Mouse (Mus musculus) spleen, postnatal 4 days (tissue): ENCODE data around the gene Bmp4.

Experiments used
- DNase-seq, 2 experiments: peaks; one replicate each; pipeline ENCODE4 v3.0.0; 2022; ENCODE audit warnings: low spot score in 2 of 2

Gene Bmp4

GRCm38 (mm10) chr14:46390249-46390775 is at the start of gene Bmp4:
TSS of gene Bmp4 (minus strand) at chr14:46390669.
- DNase-seq = no peak

DNA sequence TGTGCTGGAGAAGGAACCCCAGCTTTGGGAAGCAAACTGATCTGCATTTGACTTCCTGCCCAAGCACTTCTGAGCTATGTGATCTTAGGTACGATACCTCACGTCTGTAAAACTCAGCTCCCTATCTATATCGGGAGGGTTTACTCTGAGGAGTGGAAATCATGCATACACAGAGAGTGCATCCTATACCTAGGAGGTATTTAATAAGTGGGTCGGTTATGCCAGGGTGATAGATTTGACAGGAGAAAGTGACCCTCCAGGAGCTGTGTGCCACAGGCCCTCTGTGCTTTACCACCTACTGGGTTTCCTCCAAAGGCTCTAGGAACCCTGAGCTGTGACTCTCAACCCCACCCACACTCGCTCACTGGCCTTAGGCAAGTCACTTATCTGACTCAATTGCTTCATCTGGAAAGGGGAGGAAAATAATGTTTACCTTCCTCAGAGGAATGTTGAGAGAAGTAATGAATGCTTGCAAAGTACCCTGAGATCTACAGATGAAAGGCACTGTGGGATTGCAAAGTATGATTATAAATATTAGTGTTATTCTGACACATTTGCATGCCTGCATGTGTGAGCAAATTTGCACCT is 49.1 kb upstream of the Bmp4 start:
- no peak for DNase-seq

GRCm38 (mm10) chr14:46436471-46437090 is 46.1 kb upstream of the Bmp4 start:
- DNase-seq = no peak

- no peak for DNase-seq
Measured at GRCm38 (mm10) chr14:46430231-46430630, 39.8 kb upstream of the Bmp4 start.

DNA sequence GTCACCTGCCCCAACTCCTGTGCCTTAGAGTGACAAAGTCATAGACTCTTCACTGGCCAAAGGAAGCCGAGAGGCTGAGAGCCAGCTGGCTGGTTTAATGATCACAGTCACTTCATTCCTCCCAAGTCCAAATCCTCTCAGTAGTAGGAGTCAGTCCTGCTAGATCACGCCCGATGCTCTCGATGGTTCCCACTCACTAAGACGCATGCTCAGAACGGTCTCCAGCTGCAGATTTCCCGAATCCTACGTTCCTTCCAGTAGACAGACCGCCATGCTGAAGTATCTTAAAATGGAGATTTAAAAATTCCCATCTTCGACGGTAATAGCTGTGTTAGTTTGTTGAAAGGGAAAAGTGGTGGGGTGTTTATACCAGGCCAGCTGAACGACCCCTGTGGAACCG is 36.8 kb upstream of the Bmp4 start:
- DNase-seq = no peak

DNA sequence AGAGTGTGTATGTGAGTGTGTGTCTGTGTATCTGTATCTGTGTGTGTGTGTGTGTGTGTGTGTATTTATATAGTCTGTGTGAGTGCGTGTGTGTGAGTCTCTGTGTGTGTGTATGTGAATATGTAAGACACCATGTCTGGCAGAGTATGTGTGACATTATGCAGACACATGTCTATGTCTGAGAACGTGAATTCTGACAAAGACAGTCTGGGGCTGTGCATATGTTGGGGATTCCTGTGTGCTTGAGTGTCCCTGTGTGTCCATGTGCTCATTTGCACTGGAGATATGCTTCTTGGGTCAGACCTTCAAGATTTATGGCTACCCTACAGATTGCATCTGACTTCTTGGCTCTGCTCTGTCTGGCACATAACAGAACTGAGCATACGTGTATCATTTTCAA is 31.4 kb upstream of the Bmp4 start:
- DNase-seq = no peak

GRCm38 (mm10) chr14:46419269-46419668 is 28.8 kb upstream of the Bmp4 start:
- no peak for DNase-seq

DNA sequence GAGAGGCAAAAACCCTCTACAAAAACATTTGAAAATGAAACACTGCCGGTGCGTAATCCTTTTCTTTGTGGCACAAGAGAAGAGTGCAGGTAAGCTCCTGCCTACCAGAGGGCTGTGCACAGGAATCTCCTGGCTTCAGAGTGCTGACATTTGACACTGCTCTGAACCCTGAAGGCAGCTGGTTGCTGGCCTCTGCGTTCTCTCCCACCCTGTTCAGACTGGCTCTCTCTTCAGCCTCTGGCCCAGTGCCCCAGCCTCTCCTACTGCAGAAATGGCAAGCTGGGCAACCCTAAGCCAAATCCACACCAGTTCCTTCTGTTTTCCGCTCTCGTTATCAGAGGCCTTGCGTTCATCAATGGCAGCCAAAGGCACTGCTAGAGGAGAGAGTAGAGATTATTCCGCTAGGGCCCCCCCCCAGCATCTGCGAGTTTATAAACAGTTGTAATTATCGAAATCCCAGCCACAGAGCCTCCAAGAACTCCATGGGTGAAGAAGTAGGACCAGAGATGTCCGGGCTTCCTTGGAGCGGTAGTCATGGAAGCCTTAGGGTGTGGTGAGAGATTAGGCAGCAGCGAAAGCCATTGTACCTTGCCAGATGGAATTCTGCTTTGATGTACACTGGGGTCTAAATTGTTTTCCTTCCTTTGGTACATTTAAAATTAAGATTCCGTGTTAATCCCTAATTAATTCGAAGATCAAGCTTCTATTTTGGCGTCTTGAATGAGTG is 28.1 kb upstream of the Bmp4 start:
- DNase-seq = no peak

DNA sequence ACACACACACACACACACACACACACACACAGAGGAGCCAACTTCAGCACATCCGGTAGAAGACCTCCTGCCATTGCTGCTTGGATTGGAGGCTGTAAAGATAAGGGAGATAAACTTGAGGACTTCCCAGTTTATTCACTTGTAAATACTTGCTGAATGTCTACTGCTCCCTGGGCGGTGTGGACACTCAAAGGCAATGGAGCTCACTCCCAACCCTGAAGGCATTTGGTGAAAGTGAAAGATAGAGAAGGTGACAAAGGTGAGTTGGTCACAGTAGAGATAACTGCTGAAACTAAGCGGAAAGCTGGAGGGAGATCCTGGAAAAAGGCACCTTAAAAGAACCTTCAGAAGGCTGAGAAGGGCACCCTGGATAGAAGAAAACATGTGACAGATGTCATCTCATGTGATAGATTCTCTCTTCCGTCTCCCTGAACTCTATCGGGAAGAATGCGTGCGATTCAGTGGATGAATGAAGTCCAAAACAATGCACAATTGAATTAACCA is 22.1 kb upstream of the Bmp4 start:
- no peak for DNase-seq

GRCm38 (mm10) chr14:46410557-46411120 is 20.2 kb upstream of the Bmp4 start:
- no peak for DNase-seq

GRCm38 (mm10) chr14:46409016-46409415 is 18.5 kb upstream of the Bmp4 start:
- no peak for DNase-seq

DNA sequence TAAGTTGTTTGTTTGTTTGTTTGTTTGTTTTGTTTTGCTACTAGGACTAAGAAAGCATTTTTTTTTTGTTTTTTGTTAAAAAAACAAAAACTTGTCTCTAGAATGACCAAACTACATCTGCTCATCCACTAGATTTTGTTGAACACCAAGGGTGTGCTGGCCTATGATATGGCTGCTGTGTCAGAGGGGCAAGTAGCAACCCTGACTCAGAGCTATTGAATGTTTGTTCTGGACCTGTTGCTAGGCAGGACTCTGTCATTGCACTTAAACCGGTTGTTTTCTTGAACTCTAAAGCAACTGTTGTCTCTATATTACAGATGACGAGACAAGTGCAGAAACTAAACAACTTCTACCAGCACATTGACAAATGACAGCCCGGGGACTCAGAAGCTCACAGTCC is 17.9 kb upstream of the Bmp4 start:
- DNase-seq = no peak

GRCm38 (mm10) chr14:46399925-46400324 is 9.5 kb upstream of the Bmp4 start:
- DNase-seq = no peak

DNA sequence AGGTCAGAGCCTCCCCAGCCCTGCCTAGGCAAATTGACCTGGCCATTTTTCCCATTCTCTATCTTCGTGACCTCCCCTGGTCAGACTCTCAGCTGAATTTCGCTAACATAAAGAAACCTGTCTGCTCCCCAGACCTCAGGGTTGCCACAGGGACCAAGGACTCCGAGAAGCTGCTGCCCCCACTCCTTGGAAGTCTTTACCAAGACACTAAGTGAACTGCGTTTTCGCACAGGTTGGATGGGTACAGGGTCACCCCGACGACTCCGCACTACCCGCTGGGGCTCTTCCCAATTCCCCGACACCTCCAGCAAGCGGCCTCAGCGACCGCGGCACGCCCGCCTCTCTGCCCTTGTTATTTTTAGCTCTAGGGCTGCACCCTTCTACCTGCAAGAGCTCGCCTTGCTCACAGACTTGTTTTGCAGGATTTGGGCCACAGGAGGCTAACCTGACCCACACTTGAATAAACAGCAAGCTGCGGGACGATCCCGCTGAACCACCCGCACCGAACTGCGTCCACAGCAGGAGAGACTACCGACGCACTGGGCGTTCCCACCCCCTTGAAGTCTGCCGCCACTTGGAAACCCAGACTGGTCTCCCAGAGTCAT is 7.7 kb upstream of the Bmp4 start:
- no peak for DNase-seq

DNA sequence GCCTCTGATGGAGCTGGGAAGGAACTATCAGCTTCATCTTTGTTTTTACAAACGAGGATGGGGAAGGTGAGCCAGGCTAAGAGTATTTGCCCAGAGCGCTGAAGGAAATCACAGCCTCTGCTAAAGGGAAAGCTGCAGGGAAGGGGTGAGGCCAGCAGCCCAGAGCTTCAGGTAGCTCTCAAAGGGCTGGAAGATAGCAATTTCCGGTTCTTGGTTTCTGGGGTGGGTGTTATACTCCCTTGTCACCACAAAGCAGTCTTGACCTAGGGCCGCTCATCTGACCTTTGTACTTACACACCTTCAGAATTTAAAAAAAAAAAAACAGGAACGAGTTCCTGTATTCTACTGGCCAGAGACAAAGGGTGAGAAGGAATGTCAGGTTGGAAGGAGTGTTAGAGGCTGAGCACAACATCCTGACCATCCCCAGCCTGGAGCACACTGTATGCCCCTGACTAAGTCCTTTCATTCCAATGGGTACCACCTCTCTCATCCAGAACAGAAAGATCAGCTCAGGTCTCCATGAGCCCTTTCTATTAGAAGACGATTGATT is 1.2 kb upstream of the Bmp4 start:
- no peak for DNase-seq

GRCm38 (mm10) chr14:46389438-46390248 is 826 bp downstream of the Bmp4 start:
- no peak for DNase-seq

DNA sequence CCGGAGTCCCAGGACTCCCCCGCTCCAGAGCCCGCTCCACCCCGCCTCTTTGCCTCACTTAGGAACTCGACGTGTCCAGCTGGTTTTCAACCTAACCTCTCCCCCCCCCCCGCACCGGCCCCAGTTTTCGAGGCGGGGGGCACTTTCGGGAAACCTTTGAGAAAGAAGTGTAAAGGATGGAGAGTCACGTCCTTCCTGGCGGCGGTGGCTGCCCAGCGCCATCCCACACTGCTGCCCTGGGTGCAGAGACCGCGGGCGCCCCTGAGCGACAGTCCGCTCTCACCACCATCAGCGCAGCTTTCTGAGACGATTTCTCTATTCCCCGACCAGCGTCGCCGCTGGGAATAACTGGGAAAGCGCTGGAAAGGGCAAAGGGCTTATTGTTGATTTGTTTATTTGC is 1.8 kb downstream of the Bmp4 start:
- no peak for DNase-seq

- DNase-seq = no peak
Measured at GRCm38 (mm10) chr14:46387821-46388481, 2.5 kb downstream of the Bmp4 start.

- peak; percentile 32 to 68 for DNase-seq
Measured at GRCm38 (mm10) chr14:46387357-46387671, 3.2 kb downstream of the Bmp4 start.
